Comparison of ENCODE assay signal across 14 mouse cellular contexts in genomic region chr19:41088491-41088890, GRCm38 (mm10). TPM values are rescaled to one million over a fixed set of nuclear protein-coding genes. Genes with fewer than 3 reads are reported as not detected.
DNase-seq lines count a peak whose midpoint lies in the region; ATAC-seq lines count a peak whose summit lies in the region.
"Had no signal": no experiment of that assay in that cellular context is flagged by ENCODE, and none has a peak within 500 bp of the region (broad histone marks: within the 10 kb centered on the region; RNA-seq: fewer than 3 reads in every experiment).

No protein-coding gene starts in this region.

- WGBS in heart, embryonic 15.5 days, result 36% methylated on average over 18 of the region's 18 CpGs
- WGBS in neural tube, embryonic 12.5 days, result 49% methylated on average over 18 of the region's 18 CpGs
- 49% methylated on average over 18 of the region's 18 CpGs for WGBS in limb, embryonic 10.5 days

- H3K4me1 ChIP-seq in heart, embryonic 15.5 days (replicated peaks), result 0 out of 2 replicates have a peak, but pooled peaks cover 5% of the 10 kb centered on the region
- peaks cover 3% of the 10 kb centered on the region; the same call in 1 of the 2 replicates for H3K4me1 ChIP-seq in neural tube, embryonic 12.5 days
- H3K4me1 ChIP-seq in limb, embryonic 10.5 days, result peaks cover 17% of the 10 kb centered on the region

- no peak for ATAC-seq in heart, embryonic 15.5 days (replicated peaks; ENCODE audit: insufficient number of reproducible peaks, insufficient read depth, low FRiP score, low read depth)
- ATAC-seq in neural tube, embryonic 12.5 days (ENCODE audit: low FRiP score, low read depth), result no peak

- no peak for DNase-seq in heart, adult 8-10 months (ENCODE audit: low spot score)
- no peak for DNase-seq in neural tube, embryonic 10.5 days (ENCODE audit: extremely low spot score, low spot score)
- DNase-seq in limb, embryonic 10.5 days (ENCODE audit: low spot score), result no peak
- DNase-seq in thymus, postnatal 4 days, result peak; percentile 58
- DNase-seq in urinary bladder, adult 18-20 months (ENCODE audit: low spot score in 2 of 2), result no peak
- no peak for DNase-seq in retina, embryonic 14.5 days (ENCODE audit: low spot score)
- DNase-seq: kidney, adult 11 months had no signal

- peak overlapping the region; percentile 37 for H3K4me2 ChIP-seq in heart, embryonic 15.5 days
- H3K4me2 ChIP-seq in neural tube, embryonic 12.5 days (replicated peaks), result peak overlapping the region; percentile 31; the same call in 1 of the 2 replicates

- peaks cover 14% of the 10 kb centered on the region; the same call in 1 of the 2 replicates for H3K27me3 ChIP-seq in heart, embryonic 15.5 days
- 0 out of 2 replicates have a peak, but pooled peaks cover 10% of the 10 kb centered on the region for H3K27me3 ChIP-seq in neural tube, embryonic 12.5 days (replicated peaks)
- H3K27me3 ChIP-seq in limb, embryonic 10.5 days (ENCODE audit: low read depth, poor library complexity, severe bottlenecking), result peaks cover 21% of the 10 kb centered on the region

- H3K4me3 ChIP-seq in heart, embryonic 15.5 days, result no peak overlapping the region
- H3K4me3 ChIP-seq in neural tube, embryonic 12.5 days, result no peak overlapping the region
- peak overlapping the region; percentile 14 for H3K4me3 ChIP-seq in limb, embryonic 10.5 days
- H3K4me3 ChIP-seq: myocyte had no signal

- no peak overlapping the region for H3K27ac ChIP-seq in heart, embryonic 15.5 days
- no peak overlapping the region for H3K27ac ChIP-seq in neural tube, embryonic 12.5 days
- no peak overlapping the region for H3K27ac ChIP-seq in limb, embryonic 10.5 days

- no peak overlapping the region for H3K9ac ChIP-seq in heart, embryonic 15.5 days
- H3K9ac ChIP-seq in neural tube, embryonic 12.5 days, result no peak overlapping the region

- H3K9me3 ChIP-seq in heart, embryonic 15.5 days (replicated peaks), result no peaks in the 10 kb centered on the region
- H3K9me3 ChIP-seq in neural tube, embryonic 12.5 days, result no peaks in the 10 kb centered on the region
- H3K9me3 ChIP-seq in limb, embryonic 10.5 days (replicated peaks), result no peaks in the 10 kb centered on the region
- H3K9me3 ChIP-seq: G1E had no signal

- no peaks in the 10 kb centered on the region for H3K36me3 ChIP-seq in heart, embryonic 15.5 days
- no peaks in the 10 kb centered on the region for H3K36me3 ChIP-seq in neural tube, embryonic 12.5 days
- no peaks in the 10 kb centered on the region for H3K36me3 ChIP-seq in limb, embryonic 10.5 days
- H3K36me3 ChIP-seq: G1E had no signal

RNA-seq across cellular contexts. Expression of gene Opalin, which starts 11.6 kb away (rescaled TPM):
- polyA plus RNA-seq in heart, embryonic 15.5 days (2015; fragmentation: Nextera tagmentation; extraction: Ambion mirVana), result not detected in 2 replicates
- total RNA-seq in heart, adult 8-10 months (2022), result not detected
- not detected in 2 replicates for polyA plus RNA-seq in neural tube, embryonic 12.5 days (2016; fragmentation: Nextera tagmentation; extraction: Ambion mirVana)
- not detected in 2 replicates for polyA plus RNA-seq in limb, embryonic 10.5 days (2016; fragmentation: Nextera tagmentation; extraction: Ambion mirVana)
- total RNA-seq: common myeloid progenitor, adult 5-6 weeks; gastrocnemius, adult 8-10 months had no signal
- polyA plus RNA-seq: G1E; limb, embryonic 11.5 days; myocyte had no signal

RNA-seq across cellular contexts. Expression of gene Dntt, which starts 59.4 kb away (rescaled TPM):
- polyA plus RNA-seq in heart, embryonic 15.5 days (2015; fragmentation: Nextera tagmentation; extraction: Ambion mirVana), result 0.06 TPM in 2 replicates
- not detected for total RNA-seq in heart, adult 8-10 months (2022)
- 0.15 and 0.17 TPM in 2 replicates for polyA plus RNA-seq in neural tube, embryonic 12.5 days (2016; fragmentation: Nextera tagmentation; extraction: Ambion mirVana)
- polyA plus RNA-seq in limb, embryonic 10.5 days (2016; fragmentation: Nextera tagmentation; extraction: Ambion mirVana), result not detected in 2 replicates
- total RNA-seq: G1E had no signal
- polyA plus RNA-seq: G1E; limb, embryonic 11.5 days had no signal
